Mouse (Mus musculus) splenic B cell, adult 2 months (primary cell): ENCODE data around the gene Hap1.

ENCODE experiments used
- DNase-seq: peaks from one replicate; pipeline ENCODE4 v3.0.0-alpha.2; 2011; ENCODE audit warnings: low read depth, low spot score
- H3K27me3 ChIP-seq: 2 replicates; pipeline ENCODE4 v1.6.1; 2012; ENCODE audit warnings: mild to moderate bottlenecking, low read length, moderate library complexity, mixed read lengths; ENCODE audit not compliant: control insufficient read depth, poor library complexity, insufficient read depth, severe bottlenecking
- H3K36me3 ChIP-seq: 2 replicates; pipeline ENCODE4 v1.6.1; 2012; ENCODE audit warnings: mild to moderate bottlenecking, low read length, moderate library complexity, mixed read lengths; ENCODE audit not compliant: control insufficient read depth, poor library complexity, insufficient read depth, severe bottlenecking

Gene Hap1

GRCm38 (mm10) chr11:100355972-100356818 lies at the start of gene Hap1:
TSS of gene Hap1 (minus strand) at chr11:100356128.
- H3K36me3 ChIP-seq, result no peaks in the 10 kb centered on the region
- peaks cover 3% of the 10 kb centered on the region for H3K27me3 ChIP-seq
- peak; percentile 68 for DNase-seq

- no peaks in the 10 kb centered on the region for H3K36me3 ChIP-seq
- no peaks in the 10 kb centered on the region for H3K27me3 ChIP-seq
- no peak for DNase-seq
Measured at GRCm38 (mm10) chr11:100404456-100405074, 48.6 kb upstream of the Hap1 start.

- Histone ChIP-seq H3K27me3 (no peaks in the 10 kb centered on the region), H3K36me3 (no peaks in the 10 kb centered on the region)
- DNase-seq, result no peak
Measured at GRCm38 (mm10) chr11:100403445-100404134, 47.7 kb upstream of the Hap1 start.

GRCm38 (mm10) chr11:100402682-100403081 lies 46.8 kb upstream of the Hap1 start:
- H3K27me3 ChIP-seq, result no peaks in the 10 kb centered on the region
- no peak for DNase-seq
- H3K36me3 ChIP-seq, result no peaks in the 10 kb centered on the region

- H3K27me3 ChIP-seq, result no peaks in the 10 kb centered on the region
- no peaks in the 10 kb centered on the region for H3K36me3 ChIP-seq
- DNase-seq, result no peak
Measured at GRCm38 (mm10) chr11:100402240-100402639, 46.3 kb upstream of the Hap1 start.

GRCm38 (mm10) chr11:100400842-100401241 lies 44.9 kb upstream of the Hap1 start:
- Histone ChIP-seq H3K36me3 (no peaks in the 10 kb centered on the region), H3K27me3 (no peaks in the 10 kb centered on the region)
- peak; percentile 33 for DNase-seq

GRCm38 (mm10) chr11:100399727-100400538 lies 44.0 kb upstream of the Hap1 start:
- no peaks in the 10 kb centered on the region for H3K36me3 ChIP-seq
- DNase-seq, result no peak
- no peaks in the 10 kb centered on the region; the same call in 1 of the 2 replicates for H3K27me3 ChIP-seq

GRCm38 (mm10) chr11:100399320-100399719 lies 43.4 kb upstream of the Hap1 start:
- peak; percentile 31 for DNase-seq
- Histone ChIP-seq H3K36me3 (no peaks in the 10 kb centered on the region), H3K27me3 (no peaks in the 10 kb centered on the region; the same call in 1 of the 2 replicates)

- Histone ChIP-seq H3K27me3 (no peaks in the 10 kb centered on the region; the same call in 1 of the 2 replicates), H3K36me3 (no peaks in the 10 kb centered on the region)
- DNase-seq, result no peak
Measured at GRCm38 (mm10) chr11:100398517-100398916, 42.6 kb upstream of the Hap1 start.

- DNase-seq, result peak; percentile 93
- no peaks in the 10 kb centered on the region for H3K36me3 ChIP-seq
- H3K27me3 ChIP-seq, result no peaks in the 10 kb centered on the region; the same call in 1 of the 2 replicates
Measured at GRCm38 (mm10) chr11:100397600-100398389, 41.9 kb upstream of the Hap1 start, which contains the start of gene Jup. TSS of gene Jup (minus strand) at chr11:100397763.

- H3K27me3 ChIP-seq, result no peaks in the 10 kb centered on the region; the same call in 1 of the 2 replicates
- DNase-seq, result peak; percentile 60
- H3K36me3 ChIP-seq, result no peaks in the 10 kb centered on the region
Measured at GRCm38 (mm10) chr11:100396886-100397599, 41.1 kb upstream of the Hap1 start.

GRCm38 (mm10) chr11:100395861-100396631 lies 40.1 kb upstream of the Hap1 start:
- Histone ChIP-seq H3K27me3 (no peaks in the 10 kb centered on the region; the same call in 1 of the 2 replicates), H3K36me3 (no peaks in the 10 kb centered on the region)
- no peak for DNase-seq
